Mouse (Mus musculus): ENCODE measurements around the gene Wdr76.
"Not testable (repeated sequence)": the region's sequence is repeated elsewhere in the genome, so short reads cannot be mapped to it uniquely, and the experiment has no call there.

GRCm38 (mm10) chr2:121522830-121523229, 16.3 kb downstream of the Wdr76 start:
- TF ChIP-seq EP300, CTCF (IDR thresholded peaks at IDR 0.05): not testable (repeated sequence)

Measured in lung, postnatal 0 days (tissue).